Mouse (Mus musculus): ENCODE measurements around the gene Padi6. TPM values are rescaled to one million over a fixed set of nuclear protein-coding genes. Genes with fewer than 3 reads are reported as not detected.

Padi6 gene
- total and polyA plus RNA-seq, 2 experiments from 2014 or later = 0.11 to 0.58 TPM

DNA sequence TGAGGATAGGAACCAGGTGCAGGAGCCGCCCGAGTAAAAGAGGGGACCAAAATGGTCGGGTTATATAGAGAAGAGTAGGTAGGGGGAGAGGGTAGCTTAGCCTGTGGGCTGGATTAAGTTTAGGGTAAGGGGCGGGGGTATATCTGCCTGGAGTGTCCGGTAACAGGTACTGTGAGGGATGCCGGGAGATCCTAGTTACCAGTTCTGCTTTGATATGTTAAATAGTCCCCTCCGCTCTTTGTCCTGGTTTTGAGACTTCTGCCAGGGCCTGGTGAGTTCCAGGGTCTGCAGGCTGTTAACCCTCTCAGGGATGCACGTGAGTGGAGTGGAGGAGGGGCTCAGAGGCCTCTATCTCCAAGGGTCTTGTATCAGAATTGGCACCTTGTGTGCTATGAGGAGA is 38.8 kb downstream of the Padi6 start:
- H3K27me3 ChIP-seq (ENCODE audit: insufficient read depth, low read length) = 0 out of 2 replicates have a peak, but pooled peaks cover 10% of the 10 kb centered on the region
- no peak for TF ChIP-seq CTCF (IDR thresholded peaks at IDR 0.05; ENCODE audit: low read depth)
- 0 out of 2 replicates have a peak, but pooled peaks cover 4% of the 10 kb centered on the region for H3K4me1 ChIP-seq (ENCODE audit: insufficient read depth, low read length)
- no peaks in the 10 kb centered on the region for H3K9me3 ChIP-seq (ENCODE audit: low read length)
- 0 out of 2 replicates have a peak overlapping the region, but pooled peaks have one; percentile 89 for H3K27ac ChIP-seq
- ATAC-seq (no peak), DNase-seq (ENCODE audit: low spot score) (peak; percentile 23)
- H3K4me3 ChIP-seq (ENCODE audit: low read length) = peak overlapping the region; percentile 90
- H3K9ac ChIP-seq (replicated peaks; ENCODE audit: low read length) = peak overlapping the region; percentile 91; the same call in 1 of the 2 replicates
- peaks cover 7% of the 10 kb centered on the region; the same call in 1 of the 2 replicates for H3K36me3 ChIP-seq (ENCODE audit: insufficient read depth, low read length)
- 10% methylated on average over 8 of the region's 8 CpGs for WGBS
- peak overlapping the region; percentile 87 for H3K4me2 ChIP-seq (ENCODE audit: low read depth, low read length)

DNA sequence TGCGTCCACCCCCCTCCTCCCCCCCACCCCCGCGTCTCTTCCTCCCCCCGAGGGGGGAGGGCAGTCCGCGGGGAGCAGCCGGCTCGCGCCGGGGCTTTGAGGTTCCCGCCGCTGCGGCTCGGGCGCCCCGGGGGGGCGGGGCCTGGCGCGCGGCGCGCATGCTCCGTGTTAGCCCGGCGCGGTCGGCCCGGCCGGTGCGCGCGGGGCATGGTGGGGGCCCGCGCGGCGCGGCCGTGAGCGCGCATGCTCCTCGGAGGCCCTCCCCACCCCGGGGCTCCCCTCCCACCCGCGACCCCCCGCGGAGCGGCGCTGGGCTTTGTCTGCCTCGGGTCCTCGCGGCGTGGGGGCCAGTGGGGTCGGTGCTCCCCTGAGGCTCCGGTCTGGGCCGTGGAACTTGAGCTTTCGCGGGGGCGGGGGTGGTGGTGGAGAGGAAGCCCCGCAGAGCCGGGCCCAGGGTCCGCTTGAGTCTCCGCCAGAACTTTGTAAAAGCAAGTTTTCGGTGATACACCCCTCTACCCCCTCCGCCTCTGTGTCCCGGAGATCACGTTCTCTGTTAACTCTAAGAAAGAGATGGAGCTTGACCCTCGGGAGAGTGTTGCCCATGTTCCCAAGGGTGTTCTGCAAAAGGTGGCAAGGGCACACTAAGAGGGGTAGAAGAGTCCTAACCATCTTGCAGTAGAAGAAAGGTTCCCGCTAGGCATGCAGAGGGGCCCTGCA is 39.7 kb downstream of the Padi6 start:
- no peak for TF ChIP-seq CTCF (IDR thresholded peaks at IDR 0.05; ENCODE audit: low read depth)
- Histone ChIP-seq H3K27me3 (ENCODE audit: insufficient read depth, low read length) (0 out of 2 replicates have a peak, but pooled peaks cover 10% of the 10 kb centered on the region), H3K9me3 (ENCODE audit: low read length) (no peaks in the 10 kb centered on the region), H3K27ac (peak overlapping the region; percentile 89), H3K4me2 (ENCODE audit: low read depth, low read length) (peak overlapping the region; percentile 87), H3K36me3 (ENCODE audit: insufficient read depth, low read length) (no peaks in the 10 kb centered on the region), H3K4me3 (ENCODE audit: low read length) (peak overlapping the region; percentile 90), H3K4me1 (ENCODE audit: insufficient read depth, low read length) (0 out of 2 replicates have a peak, but pooled peaks cover 4% of the 10 kb centered on the region), H3K9ac (replicated peaks; ENCODE audit: low read length) (peak overlapping the region; percentile 91)
- peak; percentile 91 for DNase-seq (ENCODE audit: low spot score)
- WGBS = under 1% methylated on average over 48 of the region's 68 CpGs
- ATAC-seq = peak; percentile 70

DNA sequence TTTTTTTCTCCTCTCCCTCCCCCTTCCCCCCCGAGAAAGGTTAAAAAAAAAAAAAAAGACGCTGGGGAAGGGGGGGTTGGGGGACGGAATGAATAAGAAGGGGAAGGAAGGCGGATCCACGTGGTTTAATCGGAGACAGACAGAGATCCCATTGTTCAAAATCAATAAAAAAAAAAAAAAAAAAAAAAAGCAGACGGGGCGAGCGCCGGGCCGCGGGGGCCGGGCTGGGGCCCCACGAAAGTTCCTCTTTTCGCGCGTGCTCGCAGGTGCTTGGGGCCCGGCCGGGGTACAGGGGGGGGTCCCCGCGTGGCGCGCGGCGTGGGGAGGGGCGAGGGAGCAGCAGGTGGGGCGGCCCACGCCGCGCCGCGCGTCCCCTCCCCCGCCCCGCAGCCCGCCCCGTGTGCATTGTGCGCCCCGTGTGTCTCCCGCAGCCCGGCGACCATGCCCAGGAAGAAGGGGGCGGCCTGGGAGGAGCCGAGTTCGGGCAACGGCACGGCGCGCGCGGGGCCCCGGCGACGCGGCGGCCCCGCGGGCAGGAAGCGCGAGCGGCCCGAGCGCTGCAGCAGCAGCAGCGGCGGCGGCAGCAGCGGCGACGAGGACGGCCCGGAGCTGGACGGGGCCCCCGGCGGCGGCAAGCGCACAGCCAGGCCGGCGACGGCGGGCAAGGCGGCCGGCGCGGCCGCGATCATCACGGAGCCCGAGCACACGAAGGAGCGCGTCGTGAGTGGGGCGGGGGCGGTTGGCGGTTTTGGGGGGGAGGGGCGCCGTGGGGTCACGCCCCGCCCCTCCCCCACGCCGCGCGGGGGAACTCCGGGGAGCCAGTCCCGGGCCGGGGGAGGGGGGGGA is 40.5 kb downstream of the Padi6 start:
- no peaks in the 10 kb centered on the region for H3K36me3 ChIP-seq (ENCODE audit: insufficient read depth, low read length)
- no peaks in the 10 kb centered on the region for H3K9me3 ChIP-seq (ENCODE audit: low read length)
- peak overlapping the region; percentile 89 for H3K27ac ChIP-seq
- H3K27me3 ChIP-seq (ENCODE audit: insufficient read depth, low read length) = 0 out of 2 replicates have a peak, but pooled peaks cover 10% of the 10 kb centered on the region
- 0 out of 2 replicates have a peak, but pooled peaks cover 4% of the 10 kb centered on the region for H3K4me1 ChIP-seq (ENCODE audit: insufficient read depth, low read length)
- H3K4me2 ChIP-seq (ENCODE audit: low read depth, low read length) = peak overlapping the region; percentile 87
- TF ChIP-seq CTCF (IDR thresholded peaks at IDR 0.05; ENCODE audit: low read depth) = no peak
- H3K9ac ChIP-seq (replicated peaks; ENCODE audit: low read length) = peak overlapping the region; percentile 91
- H3K4me3 ChIP-seq (ENCODE audit: low read length) = peak overlapping the region; percentile 90
- under 1% methylated on average over 49 of the region's 107 CpGs for WGBS
- ATAC-seq (peak; percentile 11; the same call in 1 of the 2 replicates), DNase-seq (ENCODE audit: low spot score) (peak; percentile 32)

DNA sequence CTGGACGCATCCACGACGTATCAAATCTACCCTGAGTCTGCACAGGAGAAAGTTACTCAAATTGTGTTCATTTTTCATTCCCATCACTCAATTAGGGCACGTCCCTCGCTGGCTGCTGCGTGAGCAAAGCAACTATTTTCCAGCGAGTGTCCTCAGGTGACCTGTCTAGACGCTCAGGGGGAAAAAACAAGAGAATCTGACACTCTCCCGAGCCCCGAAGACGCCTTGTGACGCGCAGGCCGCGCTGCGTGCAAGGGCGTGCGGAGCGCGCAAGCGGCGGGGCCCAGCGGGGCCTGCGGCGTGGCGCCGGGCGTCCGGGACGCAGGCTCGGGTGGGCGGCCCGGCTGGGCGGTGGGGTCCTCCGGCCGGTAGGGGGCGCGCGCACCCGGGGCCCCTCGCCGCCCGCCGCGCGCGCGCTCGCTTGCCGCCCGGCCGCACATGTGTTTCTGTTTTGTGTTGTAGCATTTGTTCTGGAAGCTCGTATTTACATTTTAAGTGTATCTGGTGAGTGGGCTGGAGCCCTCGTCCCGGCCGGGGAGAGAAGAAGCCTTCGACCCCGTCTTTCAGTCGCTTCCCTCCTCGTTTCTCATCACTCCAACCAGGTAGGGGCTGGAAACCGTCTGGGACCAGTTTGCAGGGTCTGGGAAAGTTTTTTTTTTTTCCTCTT is 41.3 kb downstream of the Padi6 start:
- TF ChIP-seq CTCF (IDR thresholded peaks at IDR 0.05; ENCODE audit: low read depth) = no peak
- Histone ChIP-seq H3K4me2 (ENCODE audit: low read depth, low read length) (peak overlapping the region; percentile 87), H3K9ac (replicated peaks; ENCODE audit: low read length) (peak overlapping the region; percentile 91), H3K36me3 (ENCODE audit: insufficient read depth, low read length) (no peaks in the 10 kb centered on the region), H3K4me3 (ENCODE audit: low read length) (peak overlapping the region; percentile 90), H3K9me3 (ENCODE audit: low read length) (no peaks in the 10 kb centered on the region), H3K27me3 (ENCODE audit: insufficient read depth, low read length) (0 out of 2 replicates have a peak, but pooled peaks cover 10% of the 10 kb centered on the region), H3K27ac (peak overlapping the region; percentile 89), H3K4me1 (ENCODE audit: insufficient read depth, low read length) (0 out of 2 replicates have a peak, but pooled peaks cover 4% of the 10 kb centered on the region)
- 2% methylated on average over 61 of the region's 61 CpGs for WGBS
- DNase-seq (ENCODE audit: low spot score) (peak; percentile 90), ATAC-seq (peak; percentile 83)

DNA sequence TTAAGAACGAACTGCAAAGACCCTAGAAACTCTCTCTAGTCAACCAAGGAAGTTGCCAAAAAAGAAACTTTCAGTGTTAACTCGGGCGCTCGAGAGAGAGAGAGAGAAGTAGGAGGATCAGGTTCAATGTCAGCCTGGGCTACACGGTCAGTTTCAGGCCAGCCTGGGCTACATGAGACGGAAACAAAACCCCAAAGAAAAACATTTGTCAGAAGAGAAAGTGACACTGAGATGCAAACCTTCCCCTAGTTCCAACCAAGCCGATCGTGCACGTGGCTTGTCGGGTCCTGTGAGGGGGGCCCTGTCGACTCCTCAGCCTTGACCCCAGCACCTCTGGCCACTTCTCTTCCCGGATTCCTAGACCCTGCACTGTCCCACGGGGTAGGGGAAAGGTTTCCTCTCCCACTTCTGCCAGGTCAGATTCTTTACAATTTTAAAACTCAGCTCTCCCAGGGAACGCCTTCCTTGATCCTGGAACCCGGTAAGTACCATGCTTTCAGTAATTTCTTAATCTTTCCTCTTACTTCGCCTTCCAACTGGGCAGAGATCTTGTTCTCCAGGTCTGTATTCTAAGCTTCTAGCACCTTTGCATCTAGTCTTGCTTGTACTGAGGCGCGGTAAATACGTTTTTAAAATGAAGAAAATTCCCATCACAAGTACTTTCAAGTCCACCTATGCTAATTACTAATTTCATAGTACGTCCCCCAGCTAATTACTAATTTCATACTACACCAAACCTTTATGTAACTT is 42.0 kb downstream of the Padi6 start, which contains the start of gene Rcc2:
Gene Rcc2 (plus strand): TSS at position 273 of the 750 bp plus-strand sequence.
- TF ChIP-seq CTCF (IDR thresholded peaks at IDR 0.05; ENCODE audit: low read depth) = no peak
- Histone ChIP-seq H3K4me3 (ENCODE audit: low read length) (peak within 1 kb of the TSS; percentile 90), H3K27ac (peak within 1 kb of the TSS; percentile 89), H3K4me1 (ENCODE audit: insufficient read depth, low read length) (0 out of 2 replicates have a peak, but pooled peaks cover 4% of the 10 kb centered on the region), H3K27me3 (ENCODE audit: insufficient read depth, low read length) (0 out of 2 replicates have a peak, but pooled peaks cover 10% of the 10 kb centered on the region), H3K36me3 (ENCODE audit: insufficient read depth, low read length) (no peaks in the 10 kb centered on the region), H3K9me3 (ENCODE audit: low read length) (no peaks in the 10 kb centered on the region), H3K9ac (replicated peaks; ENCODE audit: low read length) (peak within 1 kb of the TSS; percentile 91), H3K4me2 (ENCODE audit: low read depth, low read length) (peak within 1 kb of the TSS; percentile 87)
- DNase-seq (ENCODE audit: low spot score) = no peak
- no peak for ATAC-seq
- 6% methylated on average over 20 of the region's 20 CpGs for WGBS
